Mouse (Mus musculus): ENCODE results near the gene Slain2.
"Not testable (repeated sequence)": the region's sequence is repeated elsewhere in the genome, so short reads cannot be mapped to it uniquely, and the experiment has no call there.

Gene Slain2

GRCm38 (mm10) chr5:73012884-73013610, 98.9 kb downstream of the Slain2 start:
- not testable (repeated sequence) for DNase-seq (ENCODE audit: low spot score)

- DNase-seq (ENCODE audit: low spot score), result not testable (repeated sequence)
Observed at GRCm38 (mm10) chr5:73013611-73014287, 99.6 kb downstream of the Slain2 start.

GRCm38 (mm10) chr5:73014745-73015144, 100.6 kb downstream of the Slain2 start:
- no peak for DNase-seq (ENCODE audit: low spot score)

- no peak for DNase-seq (ENCODE audit: low spot score)
Observed at GRCm38 (mm10) chr5:73023801-73024200, 109.7 kb downstream of the Slain2 start.

All from urinary bladder, postnatal 10 days (tissue).